Mouse (Mus musculus) ovary, adult 18-20 months (tissue): ENCODE data around the gene Pde6c.

Experiments
- DNase-seq: peaks from one replicate; pipeline ENCODE4 v3.0.0; 2022; ENCODE audit warnings: low spot score, mixed read lengths

The Pde6c gene

GRCm38 (mm10) chr19:38143540-38144271, 11.1 kb downstream of the Pde6c start:
- DNase-seq, result no peak

DNA sequence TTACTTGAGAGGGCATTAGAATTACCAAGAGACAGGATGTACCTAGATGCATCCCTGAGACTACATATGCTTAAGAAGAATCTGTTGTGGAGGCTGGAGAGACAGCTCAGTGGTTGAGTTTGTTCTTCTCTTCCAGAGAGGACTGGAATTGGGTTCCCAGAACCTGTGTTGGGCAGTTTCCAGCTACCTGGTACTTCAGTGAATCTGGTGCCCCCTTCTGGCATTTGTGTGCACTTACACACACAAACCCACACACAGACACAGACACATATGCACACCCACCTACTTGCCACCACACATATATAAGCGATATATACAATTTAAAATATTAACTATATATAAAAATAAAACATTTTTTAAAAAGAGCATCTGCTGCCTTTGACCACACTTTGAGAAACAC, 23.7 kb downstream of the Pde6c start:
- no peak for DNase-seq

DNA sequence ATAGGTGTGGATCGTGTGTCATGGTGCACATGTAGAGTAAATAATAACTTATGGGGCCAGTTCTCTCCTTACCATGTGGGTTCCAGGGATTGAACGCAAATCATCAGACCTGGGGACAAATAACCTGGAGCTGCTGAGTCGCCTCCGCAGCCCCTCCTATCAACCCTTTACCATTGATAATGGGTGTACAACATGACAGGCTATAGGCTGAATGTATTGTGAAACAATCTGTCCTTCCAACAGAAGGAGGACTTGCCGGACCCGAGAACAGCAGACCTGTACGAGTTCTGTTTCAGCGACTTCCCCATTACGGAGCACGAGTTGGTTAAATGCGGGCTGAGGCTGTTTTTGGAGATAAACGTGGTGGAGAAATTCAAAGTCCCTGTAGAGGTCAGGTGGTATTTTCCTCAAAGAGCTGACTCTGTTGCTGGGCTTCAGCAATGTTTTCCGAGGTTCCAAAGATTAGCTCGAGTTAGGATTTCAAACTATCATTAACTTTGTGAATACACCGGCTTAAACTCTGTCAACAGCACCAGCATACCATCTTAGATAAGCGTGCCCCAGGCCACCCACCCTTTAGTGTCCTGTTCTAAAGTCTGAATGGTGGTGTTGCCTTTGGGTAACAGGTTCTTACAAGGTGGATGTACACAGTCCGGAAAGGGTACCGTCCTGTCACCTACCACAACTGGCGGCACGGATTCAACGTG, 29.2 kb downstream of the Pde6c start:
- no peak for DNase-seq

DNA sequence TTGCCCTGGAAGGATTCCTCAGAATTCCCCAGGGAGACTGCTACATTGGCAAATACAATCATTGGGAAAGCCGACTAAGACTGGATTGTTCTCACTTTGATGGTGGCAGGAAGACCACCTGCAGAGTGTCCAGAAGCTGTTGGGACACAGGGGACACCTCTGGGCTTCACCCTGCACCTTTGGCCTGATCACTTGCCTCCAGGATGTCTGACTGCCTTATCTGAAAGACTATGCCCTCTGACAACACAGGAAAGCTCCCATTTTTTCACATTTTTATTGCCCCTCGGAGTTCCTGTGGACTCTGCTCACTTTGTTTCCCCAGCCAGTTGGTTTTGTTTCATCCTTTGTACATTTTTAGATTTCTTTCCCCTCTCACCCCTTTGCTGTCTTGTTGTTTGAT, 32.1 kb downstream of the Pde6c start:
- DNase-seq, result no peak

GRCm38 (mm10) chr19:38179675-38180074, 47.1 kb downstream of the Pde6c start:
- DNase-seq, result no peak

- DNase-seq, result no peak
Observed at GRCm38 (mm10) chr19:38186631-38187344, 54.2 kb downstream of the Pde6c start.

- DNase-seq, result no peak
Observed at GRCm38 (mm10) chr19:38187345-38187680, 54.7 kb downstream of the Pde6c start.

DNA sequence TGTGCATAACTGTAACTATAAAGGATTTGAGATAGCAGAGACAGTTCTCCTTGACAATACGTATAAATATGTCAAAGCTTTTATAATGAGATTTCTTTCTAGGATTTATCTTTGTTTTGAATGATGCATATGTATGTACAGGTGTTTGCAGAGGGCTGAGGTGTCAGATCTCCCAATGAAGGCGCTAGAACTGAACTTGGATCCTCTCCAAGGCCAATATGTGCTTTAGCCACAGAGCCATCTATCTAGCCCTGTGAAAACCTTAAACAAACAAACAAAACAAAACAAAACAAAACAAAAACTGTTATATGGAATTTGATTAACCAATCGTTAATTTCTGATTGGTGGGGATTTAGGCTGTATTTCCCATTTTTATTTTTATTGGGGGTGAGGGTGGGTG, 58.0 kb downstream of the Pde6c start:
- no peak for DNase-seq

GRCm38 (mm10) chr19:38191446-38191845, 58.9 kb downstream of the Pde6c start:
- DNase-seq, result no peak

DNA sequence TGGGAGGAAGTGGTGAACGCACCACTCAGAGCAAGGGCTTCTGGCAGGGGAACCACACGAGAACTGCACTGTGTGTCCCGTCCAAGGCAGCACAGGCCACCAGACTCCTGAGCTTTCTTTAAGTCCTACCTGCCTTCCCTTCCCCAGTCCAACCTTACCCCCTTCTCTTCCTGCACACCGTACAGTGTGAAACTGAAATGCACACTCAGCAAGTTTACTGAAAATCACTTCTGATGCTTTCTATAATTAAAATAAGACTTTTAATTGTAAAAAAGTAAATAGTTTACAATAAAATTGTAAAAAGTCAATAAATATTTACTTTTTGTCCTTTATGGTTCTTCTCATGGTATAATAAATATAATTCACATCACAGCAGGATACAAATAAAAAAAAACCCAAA, 62.7 kb downstream of the Pde6c start:
- no peak for DNase-seq

- DNase-seq, result no peak
Observed at GRCm38 (mm10) chr19:38198731-38199130, 66.2 kb downstream of the Pde6c start.

DNA sequence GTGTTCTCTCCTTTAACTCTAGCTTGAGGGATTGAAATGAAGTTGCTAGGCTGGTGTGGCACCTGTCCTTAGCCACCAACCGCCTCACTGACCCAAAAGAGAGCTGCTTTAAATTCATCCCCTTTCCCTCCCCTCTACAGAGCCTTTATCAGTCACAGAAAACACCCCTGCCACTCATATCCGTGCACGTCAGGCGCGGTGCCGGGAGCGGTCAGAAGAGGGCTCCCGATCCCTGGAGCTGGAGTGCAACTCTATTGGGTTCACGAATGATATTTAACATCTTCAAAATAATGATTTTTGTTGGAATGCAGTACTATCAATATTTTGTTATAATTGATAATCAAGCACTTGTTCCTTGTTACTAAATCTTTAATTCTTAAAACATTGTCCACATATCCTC, 74.1 kb downstream of the Pde6c start:
- DNase-seq, result no peak

DNA sequence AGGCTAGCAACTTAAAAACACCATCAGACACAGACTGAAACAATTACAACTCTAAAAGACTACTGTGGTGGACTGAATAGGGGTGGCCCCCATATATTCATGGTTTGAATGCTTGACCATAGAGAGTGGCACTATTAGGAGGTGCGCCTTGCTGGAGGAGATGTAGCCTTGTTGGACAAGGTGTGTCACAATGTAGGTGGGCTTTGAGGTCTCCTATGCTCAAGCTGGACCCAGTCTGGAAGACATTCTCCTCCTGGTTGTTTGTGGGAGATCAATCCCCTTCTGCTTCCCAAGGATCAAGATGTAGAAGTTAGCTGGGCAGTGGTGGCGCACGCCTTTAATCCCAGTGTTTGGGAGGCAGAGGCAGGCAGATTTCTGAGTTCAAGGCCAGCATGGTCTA, 85.1 kb downstream of the Pde6c start:
- DNase-seq, result no peak

GRCm38 (mm10) chr19:38223356-38223904, 90.8 kb downstream of the Pde6c start:
- DNase-seq, result no peak

GRCm38 (mm10) chr19:38223905-38224684, 91.5 kb downstream of the Pde6c start, which contains the start of gene Fra10ac1:
Gene Fra10ac1 (minus strand): TSS chr19:38224156.
- DNase-seq, result peak; percentile 80

DNA sequence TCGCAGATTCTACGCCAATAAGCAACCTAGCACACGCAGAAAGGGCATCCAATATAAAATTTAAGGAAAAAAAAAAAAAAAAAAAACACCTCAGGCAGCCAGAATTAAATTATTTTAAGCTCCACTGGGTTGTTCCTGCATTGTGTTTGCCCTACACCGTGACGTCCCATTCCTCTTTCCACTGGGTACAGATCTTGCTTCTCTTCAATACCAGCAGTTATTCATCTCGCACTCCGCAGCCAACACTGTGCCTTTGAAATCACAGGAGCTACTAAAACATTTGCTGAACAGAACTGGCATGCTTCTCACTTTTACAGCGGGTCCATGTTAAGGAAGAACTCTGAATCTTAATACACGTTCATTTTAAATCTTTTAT, 92.1 kb downstream of the Pde6c start:
- no peak for DNase-seq

- DNase-seq, result no peak
Observed at GRCm38 (mm10) chr19:38228699-38229098, 96.1 kb downstream of the Pde6c start.

DNA sequence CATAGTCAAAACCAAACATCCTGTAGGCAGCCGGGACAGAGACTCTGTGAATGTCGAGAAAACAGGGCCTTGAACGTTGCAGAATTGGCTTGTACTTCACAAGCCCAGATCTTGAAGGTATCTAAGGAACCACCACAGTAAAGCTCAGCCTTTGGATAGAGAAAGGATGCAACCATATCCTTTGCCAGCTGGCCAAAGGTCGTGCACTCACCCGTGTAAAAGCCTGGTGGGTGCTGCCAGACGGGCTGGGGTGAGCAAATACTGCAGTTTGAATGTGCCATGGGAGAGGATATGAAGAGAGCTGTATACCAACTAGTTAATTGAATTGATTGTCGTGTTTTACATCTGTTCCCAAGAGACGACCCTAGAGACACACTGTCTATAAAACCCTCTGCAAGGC, 99.5 kb downstream of the Pde6c start:
- DNase-seq, result no peak

GRCm38 (mm10) chr19:38232516-38232915, 99.9 kb downstream of the Pde6c start:
- no peak for DNase-seq
